Mouse (Mus musculus): ENCODE results near the gene Hrh1. TPM values are rescaled to one million over a fixed set of nuclear protein-coding genes. Genes with fewer than 3 reads are reported as not detected.
"Not testable (repeated sequence)": the region's sequence is repeated elsewhere in the genome, so short reads cannot be mapped to it uniquely, and the experiment has no call there.

The Hrh1 gene
- total and polyA plus RNA-seq, 2 experiments from 2014 or later, result 1.6 to 5.3 TPM

DNA sequence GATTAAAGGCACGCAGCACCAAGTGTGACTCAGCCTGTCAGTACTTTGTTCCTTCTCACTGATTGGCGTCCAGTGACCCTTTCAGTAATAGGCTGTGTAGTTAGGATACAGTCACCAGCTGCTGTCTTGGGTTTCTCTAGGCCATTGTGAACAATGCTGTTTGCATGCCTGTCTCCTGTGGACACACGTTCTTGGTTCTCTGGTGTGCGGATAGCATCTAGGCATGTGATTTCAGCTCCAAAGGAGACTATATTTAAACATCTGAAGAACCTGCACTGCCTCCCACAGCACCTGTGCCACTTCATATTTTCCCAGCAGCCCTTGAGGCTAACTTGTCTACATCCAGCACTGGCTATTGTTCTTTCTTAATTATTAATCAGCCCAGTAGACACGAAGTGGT is 75.8 kb downstream of the Hrh1 start:
- H3K36me3 ChIP-seq (ENCODE audit: insufficient read depth, low read length), result no peaks in the 10 kb centered on the region
- H3K9me3 ChIP-seq (ENCODE audit: low read length), result no peaks in the 10 kb centered on the region
- DNase-seq (ENCODE audit: low spot score) (no peak), ATAC-seq (no peak)
- H3K27ac ChIP-seq, result no peak overlapping the region
- H3K4me2 ChIP-seq (ENCODE audit: low read depth, low read length), result no peak overlapping the region
- no peak overlapping the region for H3K4me3 ChIP-seq (ENCODE audit: low read length)
- WGBS, result 35% methylated on average over 5 of the region's 5 CpGs
- no peaks in the 10 kb centered on the region for H3K27me3 ChIP-seq (ENCODE audit: insufficient read depth, low read length)
- no peak overlapping the region for H3K9ac ChIP-seq (replicated peaks; ENCODE audit: low read length)
- no peak for TF ChIP-seq CTCF (IDR thresholded peaks at IDR 0.05; ENCODE audit: low read depth)
- no peaks in the 10 kb centered on the region for H3K4me1 ChIP-seq (ENCODE audit: insufficient read depth, low read length)

GRCm38 (mm10) chr6:114474059-114474458 is 76.3 kb downstream of the Hrh1 start:
- no peak for DNase-seq (ENCODE audit: low spot score)
- no peaks in the 10 kb centered on the region for H3K4me1 ChIP-seq (ENCODE audit: insufficient read depth, low read length)

DNA sequence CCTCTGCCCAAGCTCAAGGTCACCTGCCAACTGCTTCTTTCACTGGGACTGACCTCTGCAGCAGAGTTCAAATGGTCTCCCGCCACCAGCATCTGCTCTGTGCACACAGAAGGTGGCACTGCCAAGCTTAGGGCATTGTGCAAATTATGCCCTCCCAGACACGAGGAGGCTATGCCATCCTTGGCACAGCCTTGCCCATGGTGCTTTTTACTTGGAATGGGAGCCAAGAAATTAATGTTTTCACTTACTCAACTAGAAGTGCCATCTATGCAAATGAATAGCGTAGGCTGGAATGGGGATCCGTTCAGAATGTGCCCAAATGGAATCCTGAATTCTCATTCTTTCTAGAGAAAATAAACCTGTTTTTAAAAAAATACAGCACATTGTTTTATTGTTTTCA is 77.2 kb downstream of the Hrh1 start:
- Histone ChIP-seq H3K36me3 (ENCODE audit: insufficient read depth, low read length) (no peaks in the 10 kb centered on the region), H3K4me1 (ENCODE audit: insufficient read depth, low read length) (no peaks in the 10 kb centered on the region), H3K27me3 (ENCODE audit: insufficient read depth, low read length) (no peaks in the 10 kb centered on the region), H3K27ac (no peak overlapping the region), H3K4me3 (ENCODE audit: low read length) (no peak overlapping the region), H3K9me3 (ENCODE audit: low read length) (no peaks in the 10 kb centered on the region), H3K9ac (replicated peaks; ENCODE audit: low read length) (no peak overlapping the region), H3K4me2 (ENCODE audit: low read depth, low read length) (no peak overlapping the region)
- 56% methylated on average over 4 of the region's 4 CpGs for WGBS
- TF ChIP-seq CTCF (IDR thresholded peaks at IDR 0.05; ENCODE audit: low read depth), result no peak
- no peak for ATAC-seq
- peak; percentile 25 for DNase-seq (ENCODE audit: low spot score)

More at GRCm38 (mm10) chr6:114474059-114474458, 76.3 kb downstream of the Hrh1 start:
- WGBS, result 89% methylated on average over 3 of the region's 3 CpGs
- Histone ChIP-seq H3K27ac (no peak overlapping the region), H3K4me3 (ENCODE audit: low read length) (no peak overlapping the region), H3K4me2 (ENCODE audit: low read depth, low read length) (no peak overlapping the region), H3K36me3 (ENCODE audit: insufficient read depth, low read length) (no peaks in the 10 kb centered on the region), H3K9ac (replicated peaks; ENCODE audit: low read length) (no peak overlapping the region), H3K9me3 (ENCODE audit: low read length) (no peaks in the 10 kb centered on the region), H3K27me3 (ENCODE audit: insufficient read depth, low read length) (no peaks in the 10 kb centered on the region)
- TF ChIP-seq CTCF (IDR thresholded peaks at IDR 0.05; ENCODE audit: low read depth), result no peak
- no peak for ATAC-seq

GRCm38 (mm10) chr6:114478771-114479170 is 81.0 kb downstream of the Hrh1 start:
- Histone ChIP-seq H3K36me3 (ENCODE audit: insufficient read depth, low read length) (no peaks in the 10 kb centered on the region), H3K4me2 (ENCODE audit: low read depth, low read length) (no peak overlapping the region), H3K9ac (replicated peaks; ENCODE audit: low read length) (no peak overlapping the region), H3K27me3 (ENCODE audit: insufficient read depth, low read length) (no peaks in the 10 kb centered on the region), H3K4me3 (ENCODE audit: low read length) (no peak overlapping the region), H3K27ac (no peak overlapping the region; the same call in 1 of the 2 replicates), H3K9me3 (ENCODE audit: low read length) (no peaks in the 10 kb centered on the region), H3K4me1 (ENCODE audit: insufficient read depth, low read length) (no peaks in the 10 kb centered on the region)
- ATAC-seq (no peak), DNase-seq (ENCODE audit: low spot score) (peak; percentile 33)
- no peak for TF ChIP-seq CTCF (IDR thresholded peaks at IDR 0.05; ENCODE audit: low read depth)
- WGBS, result 18% methylated on average over 4 of the region's 4 CpGs

- no peak overlapping the region for H3K4me2 ChIP-seq (ENCODE audit: low read depth, low read length)
- H3K4me1 ChIP-seq (ENCODE audit: insufficient read depth, low read length), result no peaks in the 10 kb centered on the region
- no peak overlapping the region for H3K9ac ChIP-seq (replicated peaks; ENCODE audit: low read length)
- H3K27ac ChIP-seq, result no peak overlapping the region
- DNase-seq (ENCODE audit: low spot score) (no peak), ATAC-seq (0 out of 2 replicates have a peak, but pooled peaks have one; percentile 27)
- no peaks in the 10 kb centered on the region for H3K9me3 ChIP-seq (ENCODE audit: low read length)
- H3K27me3 ChIP-seq (ENCODE audit: insufficient read depth, low read length), result no peaks in the 10 kb centered on the region
- no peak overlapping the region for H3K4me3 ChIP-seq (ENCODE audit: low read length)
- TF ChIP-seq CTCF (IDR thresholded peaks at IDR 0.05; ENCODE audit: low read depth), result peak; percentile 60
- WGBS, result 96% methylated on average over 16 of the region's 16 CpGs
- H3K36me3 ChIP-seq (ENCODE audit: insufficient read depth, low read length), result no peaks in the 10 kb centered on the region
Measured at GRCm38 (mm10) chr6:114479644-114480410, 82.1 kb downstream of the Hrh1 start.

DNA sequence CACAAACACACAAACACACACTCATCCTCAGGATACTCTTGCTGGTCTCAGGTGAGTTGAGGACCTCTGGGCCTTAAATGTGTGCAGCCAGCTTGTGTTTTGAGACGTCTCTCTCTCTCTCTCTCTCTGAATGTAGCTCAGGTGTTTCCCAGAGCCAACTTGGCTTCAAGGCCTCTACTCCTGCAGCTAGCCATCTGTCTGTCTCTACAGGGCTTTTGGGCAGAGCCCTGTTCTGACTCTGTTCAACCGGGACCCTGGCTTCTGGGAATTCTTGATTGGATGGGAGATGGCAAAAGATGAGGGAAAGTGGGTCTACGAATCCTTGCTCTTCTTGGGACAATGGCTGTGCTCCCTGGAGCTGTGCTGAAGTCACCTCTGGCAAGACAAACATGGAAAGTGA is 91.6 kb downstream of the Hrh1 start:
- Histone ChIP-seq H3K27me3 (ENCODE audit: insufficient read depth, low read length) (no peaks in the 10 kb centered on the region), H3K36me3 (ENCODE audit: insufficient read depth, low read length) (no peaks in the 10 kb centered on the region), H3K9me3 (ENCODE audit: low read length) (no peaks in the 10 kb centered on the region), H3K4me1 (ENCODE audit: insufficient read depth, low read length) (no peaks in the 10 kb centered on the region), H3K27ac (no peak overlapping the region), H3K9ac (replicated peaks; ENCODE audit: low read length) (no peak overlapping the region), H3K4me2 (ENCODE audit: low read depth, low read length) (no peak overlapping the region), H3K4me3 (ENCODE audit: low read length) (no peak overlapping the region)
- TF ChIP-seq CTCF (IDR thresholded peaks at IDR 0.05; ENCODE audit: low read depth), result no peak
- 65% methylated on average over 3 of the region's 3 CpGs for WGBS
- DNase-seq (ENCODE audit: low spot score) (no peak), ATAC-seq (no peak)

DNA sequence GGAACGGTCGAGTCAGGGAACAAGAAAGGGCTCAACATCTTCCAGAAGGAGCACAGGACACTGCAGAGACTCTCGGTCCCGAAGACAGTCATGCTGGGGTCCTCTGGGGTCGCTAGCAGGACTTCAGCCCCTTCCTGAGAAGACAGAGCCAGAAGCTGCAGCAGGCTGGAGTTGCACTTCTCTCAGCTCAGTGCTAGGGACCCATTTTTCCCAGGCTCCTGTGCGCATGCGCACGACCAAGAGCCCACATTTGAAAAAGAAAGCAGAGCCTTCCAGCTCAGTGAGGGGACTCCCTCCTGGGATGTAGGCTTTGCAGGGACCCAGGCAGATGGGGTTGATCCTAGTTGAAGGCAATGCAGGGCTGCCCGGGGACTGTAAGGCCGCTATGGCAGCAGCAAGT is 94.9 kb downstream of the Hrh1 start:
- 54% methylated on average over 10 of the region's 10 CpGs for whole genome bisulfite sequencing
- ATAC-seq; H3K9me3 ChIP-seq (ENCODE audit: low read length): not testable (repeated sequence)

DNA sequence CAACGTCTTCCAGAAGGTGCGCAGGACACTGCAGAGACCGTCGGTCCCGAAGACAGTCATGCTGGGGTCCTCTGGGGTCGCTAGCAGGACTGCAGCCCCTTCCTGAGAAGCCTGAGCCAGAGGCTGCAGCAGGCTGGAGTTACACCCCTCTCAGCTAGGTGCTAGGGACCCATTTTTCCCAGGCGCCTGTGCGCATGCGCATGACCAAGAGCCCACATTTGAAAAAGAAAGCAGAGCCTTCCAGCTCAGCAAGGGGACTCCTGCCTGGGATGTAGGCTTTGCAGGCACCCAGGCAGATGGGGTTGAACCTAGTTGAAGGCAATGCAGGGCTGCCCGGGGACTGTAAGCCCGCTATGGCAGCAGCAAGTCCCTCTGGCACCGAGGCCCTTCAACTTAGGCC is 97.3 kb downstream of the Hrh1 start:
- not testable (repeated sequence) for H3K27ac ChIP-seq; H3K27me3 ChIP-seq (ENCODE audit: insufficient read depth, low read length); H3K4me3 ChIP-seq (ENCODE audit: low read length); ATAC-seq; H3K9ac ChIP-seq (replicated peaks; ENCODE audit: low read length); H3K4me2 ChIP-seq (ENCODE audit: low read depth, low read length); H3K36me3 ChIP-seq (ENCODE audit: insufficient read depth, low read length); H3K4me1 ChIP-seq (ENCODE audit: insufficient read depth, low read length); DNase-seq (ENCODE audit: low spot score); H3K9me3 ChIP-seq (ENCODE audit: low read length)
- 20% methylated on average over 7 of the region's 12 CpGs for WGBS

More for the DNA sequence above, 94.9 kb downstream of the Hrh1 start:
- DNase-seq (ENCODE audit: low spot score), result peak; percentile 43
- not testable (repeated sequence) for H3K27me3 ChIP-seq (ENCODE audit: insufficient read depth, low read length); H3K9ac ChIP-seq (replicated peaks; ENCODE audit: low read length); H3K4me2 ChIP-seq (ENCODE audit: low read depth, low read length); H3K4me3 ChIP-seq (ENCODE audit: low read length); H3K36me3 ChIP-seq (ENCODE audit: insufficient read depth, low read length); H3K27ac ChIP-seq; H3K4me1 ChIP-seq (ENCODE audit: insufficient read depth, low read length)

GRCm38 (mm10) chr6:114514038-114514437 is 116.3 kb downstream of the Hrh1 start:
- 17% methylated on average over 15 of the region's 17 CpGs for WGBS

DNA sequence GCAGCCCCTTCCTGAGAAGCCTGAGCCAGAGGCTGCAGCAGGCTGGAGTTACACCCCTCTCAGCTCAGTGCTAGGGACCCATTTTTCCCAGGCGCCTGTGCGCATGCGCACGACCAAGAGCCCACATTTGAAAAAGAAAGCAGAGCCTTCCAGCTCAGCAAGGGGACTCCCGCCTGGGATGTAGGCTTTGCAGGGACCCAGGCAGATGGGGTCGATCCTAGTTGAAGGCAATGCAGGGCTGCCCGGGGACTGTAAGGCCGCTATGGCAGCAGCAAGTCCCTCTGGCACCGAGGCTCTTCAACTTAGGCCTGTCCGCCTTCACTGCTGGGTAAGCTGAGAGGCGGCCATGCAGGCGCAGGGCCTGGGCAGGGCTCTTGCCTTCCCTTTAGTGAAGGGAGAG is 131.0 kb downstream of the Hrh1 start:
- not testable (repeated sequence) for H3K9ac ChIP-seq (replicated peaks; ENCODE audit: low read length); DNase-seq (ENCODE audit: low spot score); H3K27ac ChIP-seq; H3K27me3 ChIP-seq (ENCODE audit: insufficient read depth, low read length); H3K4me2 ChIP-seq (ENCODE audit: low read depth, low read length); H3K4me3 ChIP-seq (ENCODE audit: low read length); H3K4me1 ChIP-seq (ENCODE audit: insufficient read depth, low read length); H3K36me3 ChIP-seq (ENCODE audit: insufficient read depth, low read length); ATAC-seq; H3K9me3 ChIP-seq (ENCODE audit: low read length)
- no CpG with 5 or more reads among the region's 12 CpGs for WGBS

More at GRCm38 (mm10) chr6:114514038-114514437, 116.3 kb downstream of the Hrh1 start:
- ATAC-seq; H3K4me1 ChIP-seq (ENCODE audit: insufficient read depth, low read length); H3K27ac ChIP-seq; H3K4me3 ChIP-seq (ENCODE audit: low read length); H3K9ac ChIP-seq (replicated peaks; ENCODE audit: low read length); H3K27me3 ChIP-seq (ENCODE audit: insufficient read depth, low read length); H3K4me2 ChIP-seq (ENCODE audit: low read depth, low read length); DNase-seq (ENCODE audit: low spot score); H3K9me3 ChIP-seq (ENCODE audit: low read length); H3K36me3 ChIP-seq (ENCODE audit: insufficient read depth, low read length): not testable (repeated sequence)

Measured in hindbrain, postnatal 0 days (tissue).